Mouse (Mus musculus) bone marrow, adult 2 months (tissue): ENCODE results near the gene Papola. TPM values are rescaled to one million over a fixed set of nuclear protein-coding genes. Genes with fewer than 3 reads are reported as not detected.

Experiments
- H3K27ac ChIP-seq: fragments of 200-500 bp; 2 replicates; pipeline ENCODE4 v1.5.1; 2012; ENCODE audit warnings: low read depth, mild to moderate bottlenecking, control low read depth, inconsistent platforms, low read length; ENCODE audit not compliant: control insufficient read depth, poor library complexity, insufficient read depth
- H3K4me1 ChIP-seq: fragments of 200-500 bp; 2 replicates; pipeline ENCODE4 v1.6.1; 2011; ENCODE audit warnings: low read length; ENCODE audit not compliant: control insufficient read depth, insufficient read depth
- H3K4me3 ChIP-seq: fragments of 200-500 bp; replicated peaks from 2 replicates; pipeline ENCODE3; 2011; ENCODE audit warnings: mild to moderate bottlenecking, low read depth, low read length, control low read depth; ENCODE audit not compliant: control insufficient read depth
- CTCF ChIP-seq: fragments of 200-500 bp; IDR thresholded peaks from 2 replicates; pipeline ENCODE4 v1.5.1; 2011; ENCODE audit warnings: low read length, control low read depth; ENCODE audit not compliant: control insufficient read depth, insufficient read depth
- POLR2A ChIP-seq: fragments of 200-500 bp; IDR thresholded peaks from 2 replicates; pipeline ENCODE4 v1.6.1; 2011; ENCODE audit warnings: low read depth, mild to moderate bottlenecking, control low read depth, low read length, borderline replicate concordance; ENCODE audit not compliant: control insufficient read depth
- WGBS: fragments of 180-500 bp; shearing (Covaris S2); methylation state at CpG from one replicate; pipeline ENCODE4 v1.1.7; 2018; 5-methylcytosine and 5-hydroxymethylcytosine counted together
- polyA plus RNA-seq: library from polyadenylated mRNA; stranded (reverse); fragments of >200 nt; gene quantifications from 2 replicates; pipeline ENCODE4 v1.2.4, GENCODE M21; 2011; ENCODE audit warnings: low replicate concordance; ENCODE audit not compliant: missing spikeins, insufficient read depth, insufficient read length

Papola gene
- polyA plus RNA-seq, 1 experiment, result 61.7 TPM

- no peaks in the 10 kb centered on the region for H3K4me1 ChIP-seq
- TF ChIP-seq POLR2A (no peak), CTCF (no peak)
- no peak overlapping the region for H3K27ac ChIP-seq
- no peak overlapping the region for H3K4me3 ChIP-seq
- WGBS, result 74% methylated on average over 6 of the region's 6 CpGs
Measured at GRCm38 (mm10) chr12:105810608-105811007, 26.1 kb downstream of the Papola start.

- H3K27ac ChIP-seq, result no peak overlapping the region
- 83% methylated on average over 6 of the region's 6 CpGs for WGBS
- H3K4me3 ChIP-seq, result no peak overlapping the region
- H3K4me1 ChIP-seq, result no peaks in the 10 kb centered on the region
- TF ChIP-seq CTCF (no peak), POLR2A (no peak)
Measured at GRCm38 (mm10) chr12:105813957-105814356, 29.5 kb downstream of the Papola start.

- Histone ChIP-seq H3K27ac (no peak overlapping the region), H3K4me1 (no peaks in the 10 kb centered on the region; the same call in 1 of the 2 replicates), H3K4me3 (no peak overlapping the region)
- TF ChIP-seq CTCF (no peak), POLR2A (no peak)
- 50% methylated on average over 4 of the region's 4 CpGs for WGBS
Measured at GRCm38 (mm10) chr12:105823472-105823871, 39.0 kb downstream of the Papola start.

GRCm38 (mm10) chr12:105824743-105825142 is 40.2 kb downstream of the Papola start:
- TF ChIP-seq POLR2A, result no peak
- no peak for TF ChIP-seq CTCF
- WGBS, result 60% methylated on average over 8 of the region's 8 CpGs
- no peak overlapping the region for H3K27ac ChIP-seq

GRCm38 (mm10) chr12:105825266-105825665 is 40.8 kb downstream of the Papola start:
- 70% methylated on average over 4 of the region's 4 CpGs for WGBS
- no peak for TF ChIP-seq POLR2A
- no peak for TF ChIP-seq CTCF

More at GRCm38 (mm10) chr12:105824743-105825142, 40.2 kb downstream of the Papola start:
- H3K4me1 ChIP-seq, result no peaks in the 10 kb centered on the region; the same call in 1 of the 2 replicates
- no peak overlapping the region for H3K4me3 ChIP-seq

GRCm38 (mm10) chr12:105832541-105832940 is 48.0 kb downstream of the Papola start:
- 83% methylated on average over 6 of the region's 6 CpGs for WGBS
- Histone ChIP-seq H3K4me1 (no peaks in the 10 kb centered on the region), H3K27ac (no peak overlapping the region), H3K4me3 (no peak overlapping the region)
- TF ChIP-seq CTCF (no peak), POLR2A (no peak)

More at GRCm38 (mm10) chr12:105825266-105825665, 40.8 kb downstream of the Papola start:
- no peak overlapping the region for H3K4me3 ChIP-seq
- no peaks in the 10 kb centered on the region; the same call in 1 of the 2 replicates for H3K4me1 ChIP-seq
- no peak overlapping the region for H3K27ac ChIP-seq

GRCm38 (mm10) chr12:105834926-105835325 is 50.4 kb downstream of the Papola start:
- 85% methylated on average over 6 of the region's 6 CpGs for WGBS
- Histone ChIP-seq H3K4me1 (no peaks in the 10 kb centered on the region), H3K4me3 (no peak overlapping the region), H3K27ac (no peak overlapping the region)
- no peak for TF ChIP-seq POLR2A
- no peak for TF ChIP-seq CTCF

- H3K27ac ChIP-seq, result no peak overlapping the region
- no peak overlapping the region for H3K4me3 ChIP-seq
- no peaks in the 10 kb centered on the region for H3K4me1 ChIP-seq
- WGBS, result 91% methylated on average over 6 of the region's 6 CpGs
- TF ChIP-seq CTCF (no peak), POLR2A (no peak)
Measured at GRCm38 (mm10) chr12:105835571-105835970, 51.1 kb downstream of the Papola start.

- WGBS, result 79% methylated on average over 2 of the region's 2 CpGs
- TF ChIP-seq POLR2A (no peak), CTCF (no peak)
- no peaks in the 10 kb centered on the region for H3K4me1 ChIP-seq
- H3K4me3 ChIP-seq, result no peak overlapping the region
- H3K27ac ChIP-seq, result no peak overlapping the region
Measured at GRCm38 (mm10) chr12:105836196-105836595, 51.7 kb downstream of the Papola start.
